Mouse (Mus musculus) thymus, adult 2 months (tissue): ENCODE results near the gene Serpina1c.
"Not testable (repeated sequence)": the region's sequence is repeated elsewhere in the genome, so short reads cannot be mapped to it uniquely, and the experiment has no call there.

Source experiments
- CTCF ChIP-seq: fragments of 200-500 bp; IDR thresholded peaks from 2 replicates; pipeline ENCODE4 v1.5.1; 2012; ENCODE audit warnings: mild to moderate bottlenecking, control low read depth, low read length, moderate library complexity, borderline replicate concordance; ENCODE audit not compliant: control insufficient read depth, poor library complexity, insufficient read depth; ENCODE audit errors: extremely low read depth
- POLR2A ChIP-seq: fragments of 200-500 bp; IDR thresholded peaks from 2 replicates; pipeline ENCODE4 v1.6.1; 2012; ENCODE audit warnings: mild to moderate bottlenecking, low read length, control low read depth, moderate library complexity; ENCODE audit not compliant: control insufficient read depth, poor library complexity, insufficient read depth; ENCODE audit errors: extremely low read depth

DNA sequence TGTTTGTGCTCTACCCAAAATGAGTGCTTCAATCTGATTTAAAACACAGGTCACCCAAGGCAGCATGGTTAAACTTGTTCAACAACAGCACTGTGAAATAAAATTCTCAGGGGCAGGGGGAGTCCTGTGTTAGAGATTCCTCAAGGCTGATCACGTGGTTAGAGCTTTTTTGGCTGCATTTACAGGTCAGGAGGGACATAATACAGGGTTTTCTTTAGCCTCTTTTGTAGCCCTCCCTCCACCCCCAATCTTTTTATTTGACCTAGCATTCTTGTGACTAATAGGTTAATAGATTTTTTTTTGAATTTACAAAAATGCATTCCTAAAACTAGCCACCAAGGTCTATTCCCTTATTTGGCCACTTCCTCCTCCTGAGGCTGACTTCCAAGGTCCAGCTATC is 3.1 kb upstream of the Serpina1c start:
- TF ChIP-seq POLR2A, CTCF: not testable (repeated sequence)
